8 mouse cellular contexts compared by ENCODE assay signal in the genomic region with DNA sequence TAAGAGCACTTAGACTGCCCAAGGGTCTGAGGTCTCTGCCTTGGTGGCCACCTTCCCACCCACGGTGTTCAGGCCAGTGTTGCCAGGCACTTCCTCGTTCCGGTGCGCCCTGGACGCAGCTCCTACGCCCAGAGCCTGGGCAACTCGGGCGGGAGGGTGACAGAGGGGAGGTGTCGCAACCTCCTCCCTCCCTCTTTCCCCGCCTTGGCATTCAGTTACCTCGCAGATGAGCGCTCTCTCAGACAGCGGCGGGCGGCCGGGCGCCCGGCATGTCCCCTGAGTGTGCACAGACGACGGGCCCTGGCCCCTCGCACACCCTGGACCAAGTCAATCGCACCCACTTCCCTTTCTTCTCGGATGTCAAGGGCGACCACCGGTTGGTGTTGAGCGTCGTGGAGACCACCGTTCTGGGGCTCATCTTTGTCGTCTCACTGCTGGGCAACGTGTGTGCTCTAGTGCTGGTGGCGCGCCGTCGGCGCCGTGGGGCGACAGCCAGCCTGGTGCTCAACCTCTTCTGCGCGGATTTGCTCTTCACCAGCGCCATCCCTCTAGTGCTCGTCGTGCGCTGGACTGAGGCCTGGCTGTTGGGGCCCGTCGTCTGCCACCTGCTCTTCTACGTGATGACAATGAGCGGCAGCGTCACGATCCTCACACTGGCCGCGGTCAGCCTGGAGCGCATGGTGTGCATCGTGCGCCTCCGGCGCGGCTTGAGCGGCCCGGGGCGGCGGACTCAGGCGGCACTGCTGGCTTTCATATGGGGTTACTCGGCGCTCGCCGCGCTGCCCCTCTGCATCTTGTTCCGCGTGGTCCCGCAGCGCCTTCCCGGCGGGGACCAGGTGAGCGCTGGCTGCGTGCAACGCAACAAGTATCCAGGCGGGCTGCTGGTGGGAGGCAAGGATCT. TPM values are rescaled to one million over a fixed set of nuclear protein-coding genes. Genes with fewer than 3 reads are reported as not detected.
DNase-seq lines count a peak whose midpoint lies in the region; ATAC-seq and TF ChIP-seq lines count a peak whose summit lies in the region.

Ffar4 (plus strand) TSS at position 214 of the 901 bp plus-strand sequence.

- no peaks in the 10 kb centered on the region for H3K4me1 ChIP-seq in heart, postnatal 0 days (ENCODE audit: control insufficient read depth, insufficient read depth)
- H3K4me1 ChIP-seq in liver, postnatal 0 days (ENCODE audit: insufficient read depth) = peaks cover 3% of the 10 kb centered on the region; the same call in 1 of the 2 replicates
- H3K4me1 ChIP-seq in neural tube, embryonic 14.5 days (ENCODE audit: control insufficient read depth, insufficient read depth, low read length) = no peaks in the 10 kb centered on the region

- ATAC-seq in heart, postnatal 0 days (ENCODE audit: insufficient read depth, low read depth) = no peak
- ATAC-seq in liver, postnatal 0 days = peak; percentile 88
- ATAC-seq in neural tube, embryonic 14.5 days (ENCODE audit: low read depth) = peak; percentile 49; the same call in 1 of the 2 replicates

- DNase-seq in kidney, postnatal 10 days = peak; percentile 15
- DNase-seq in kidney, adult 18-20 months = no peak
- peak; percentile 32 to 51 for DNase-seq in adrenal gland, postnatal 36 days
- DNase-seq in heart, postnatal 0 days (ENCODE audit: low spot score) = no peak
- DNase-seq in liver, postnatal 0 days = peak; percentile 68
- DNase-seq in gastrocnemius, postnatal 10 days = no peak
- DNase-seq in yolk sac, embryonic 10.5 days (ENCODE audit: low spot score) = no peak

- TF ChIP-seq CTCF in heart, postnatal 0 days (IDR thresholded peaks at IDR 0.05; ENCODE audit: low read depth) = no peak
- no peak for TF ChIP-seq CTCF in liver, postnatal 0 days (IDR thresholded peaks at IDR 0.05; ENCODE audit: low read depth)

- H3K9me3 ChIP-seq in heart, postnatal 0 days (replicated peaks; ENCODE audit: control insufficient read depth, low read length) = no peaks in the 10 kb centered on the region
- no peaks in the 10 kb centered on the region for H3K9me3 ChIP-seq in liver, postnatal 0 days (ENCODE audit: low read length)
- H3K9me3 ChIP-seq in neural tube, embryonic 14.5 days (ENCODE audit: control insufficient read depth, low read length) = no peaks in the 10 kb centered on the region

- no peak for TF ChIP-seq EP300 in heart, postnatal 0 days (IDR thresholded peaks at IDR 0.05; ENCODE audit: low read depth)
- no peak for TF ChIP-seq EP300 in liver, postnatal 0 days (IDR thresholded peaks at IDR 0.05; ENCODE audit: low read depth)

- peak within 1 kb of the TSS; percentile 26 for H3K4me2 ChIP-seq in heart, postnatal 0 days (ENCODE audit: low read depth, low read length)
- peak within 1 kb of the TSS; percentile 62 for H3K4me2 ChIP-seq in liver, postnatal 0 days (ENCODE audit: low read depth, low read length)
- H3K4me2 ChIP-seq in neural tube, embryonic 14.5 days (ENCODE audit: low read depth, low read length) = peak within 1 kb of the TSS; percentile 55

- H3K36me3 ChIP-seq in heart, postnatal 0 days (replicated peaks; ENCODE audit: control insufficient read depth, insufficient read depth, low read length) = no peaks in the 10 kb centered on the region
- no peaks in the 10 kb centered on the region for H3K36me3 ChIP-seq in liver, postnatal 0 days (replicated peaks; ENCODE audit: insufficient read depth, low read length)
- no peaks in the 10 kb centered on the region for H3K36me3 ChIP-seq in neural tube, embryonic 14.5 days (ENCODE audit: control insufficient read depth, insufficient read depth, low read length)

- peaks cover 50% of the 10 kb centered on the region for H3K27me3 ChIP-seq in heart, postnatal 0 days (ENCODE audit: control insufficient read depth, insufficient read depth, low read length)
- H3K27me3 ChIP-seq in liver, postnatal 0 days (ENCODE audit: insufficient read depth, low read length) = peaks cover 18% of the 10 kb centered on the region
- peaks cover 20% of the 10 kb centered on the region for H3K27me3 ChIP-seq in neural tube, embryonic 14.5 days (ENCODE audit: control insufficient read depth, insufficient read depth, low read length)

- H3K27ac ChIP-seq in heart, postnatal 0 days (ENCODE audit: low read depth) = no peak within 1 kb of the TSS
- H3K27ac ChIP-seq in liver, postnatal 0 days (ENCODE audit: low read depth) = peak within 1 kb of the TSS; percentile 55; the same call in 1 of the 2 replicates
- H3K27ac ChIP-seq in neural tube, embryonic 14.5 days (ENCODE audit: low read depth, low read length) = no peak within 1 kb of the TSS

- no peak within 1 kb of the TSS for H3K9ac ChIP-seq in heart, postnatal 0 days (replicated peaks; ENCODE audit: low read depth, low read length)
- H3K9ac ChIP-seq in liver, postnatal 0 days (replicated peaks) = peak within 1 kb of the TSS; percentile 44
- no peak within 1 kb of the TSS for H3K9ac ChIP-seq in neural tube, embryonic 14.5 days (replicated peaks; ENCODE audit: low read depth, low read length)

- peak within 1 kb of the TSS; percentile 11 for H3K4me3 ChIP-seq in heart, postnatal 0 days (ENCODE audit: low read depth, low read length)
- peak within 1 kb of the TSS; percentile 47 for H3K4me3 ChIP-seq in liver, postnatal 0 days (ENCODE audit: low read depth, low read length)
- peak within 1 kb of the TSS; percentile 29 for H3K4me3 ChIP-seq in neural tube, embryonic 14.5 days (ENCODE audit: low read depth, low read length)

- WGBS in heart, postnatal 0 days = under 1% methylated on average over 69 of the region's 77 CpGs
- 1% methylated on average over 77 of the region's 77 CpGs for WGBS in liver, postnatal 0 days (ENCODE audit: insufficient replicate concordance)
- under 1% methylated on average over 77 of the region's 77 CpGs for WGBS in neural tube, embryonic 14.5 days

RNA-seq across cellular contexts. Expression of gene Ffar4, which starts in this region (rescaled TPM):
- total RNA-seq in adrenal gland, postnatal 36 days (2021) = 10 to 100 TPM in 1 of 2 experiments, 1 to 10 TPM in 1; 2.5 to 10.4 TPM
- 0.12 TPM in 1 of 2 replicates, not detected in the other for total RNA-seq in heart, postnatal 0 days (2014; rRNA removed; ENCODE audit: low replicate concordance)
- 0.33 TPM in 1 of 2 replicates, not detected in the other for polyA plus RNA-seq in heart, postnatal 0 days (2015; fragmentation: Nextera tagmentation; extraction: Ambion mirVana)
- 4.3 and 8.8 TPM in 2 replicates for polyA plus RNA-seq in liver, postnatal 0 days (2015; fragmentation: Nextera tagmentation; extraction: Ambion mirVana)
- 0.43 TPM in 1 of 2 replicates, not detected in the other for polyA plus RNA-seq in neural tube, embryonic 14.5 days (2014; fragmentation: Nextera tagmentation; extraction: Ambion mirVana)
- under 1 TPM in 1 of 2 experiments, not detected in 1; 0.18 TPM for total RNA-seq in gastrocnemius, postnatal 10 days (2021)

Comparison
In these comparisons a context has a peak if more than half of its experiments do, and no peak if none do; other contexts are left out.
1. DNase-seq: peak in kidney, postnatal 10 days (single experiment), adrenal gland, postnatal 36 days (2 of 2) and liver, postnatal 0 days (single experiment); none in kidney, adult 18-20 months (single experiment), heart, postnatal 0 days (single experiment), gastrocnemius, postnatal 10 days (single experiment) and yolk sac, embryonic 10.5 days (single experiment).
2. Peak in ATAC-seq, H3K4me3 ChIP-seq and H3K4me2 ChIP-seq in neural tube, embryonic 14.5 days; RNA of the gene not detected or under 1 TPM.
3. Peak in every context shown above with its lines, with median percentiles within 50 percentile points of each other: H3K4me2 ChIP-seq and H3K4me3 ChIP-seq.